Mouse (Mus musculus) embryo, embryonic 11.5 days (tissue): ENCODE measurements at regions not wholly inside any gene's neighbourhood (a gene's known extent, or its start where the extent isn't known, plus 50 kb on each side); places are given as distances from the start of the nearest gene placed in this dataset.
"Not testable (repeated sequence)": the region's sequence is repeated elsewhere in the genome, so short reads cannot be mapped to it uniquely, and the experiment has no call there.

Source experiments
- DNase-seq: peaks from one replicate; pipeline ENCODE4 v3.0.0-alpha.2; 2012; ENCODE audit warnings: low read depth, low spot score

DNA sequence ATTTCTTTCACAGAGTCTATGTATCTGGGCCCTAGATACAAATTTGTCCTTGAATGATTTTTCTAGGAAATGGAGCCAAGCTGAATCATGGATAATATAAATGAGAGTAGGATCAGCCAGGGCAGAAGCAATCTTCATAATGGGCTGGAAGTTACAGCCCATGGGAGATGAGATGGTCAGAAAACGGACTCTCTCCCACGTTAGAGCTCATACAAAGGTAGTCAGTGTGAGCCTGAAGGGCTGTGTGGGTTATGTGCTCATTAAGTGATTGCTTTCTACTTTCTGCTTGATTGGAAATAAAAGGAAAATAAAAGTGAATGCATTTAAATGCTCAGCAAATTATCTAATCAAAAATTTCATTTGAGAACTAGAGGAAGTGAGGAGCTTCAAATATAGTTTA is 2017.1 kb upstream of the Pcdh20 start:
- no peak for DNase-seq

DNA sequence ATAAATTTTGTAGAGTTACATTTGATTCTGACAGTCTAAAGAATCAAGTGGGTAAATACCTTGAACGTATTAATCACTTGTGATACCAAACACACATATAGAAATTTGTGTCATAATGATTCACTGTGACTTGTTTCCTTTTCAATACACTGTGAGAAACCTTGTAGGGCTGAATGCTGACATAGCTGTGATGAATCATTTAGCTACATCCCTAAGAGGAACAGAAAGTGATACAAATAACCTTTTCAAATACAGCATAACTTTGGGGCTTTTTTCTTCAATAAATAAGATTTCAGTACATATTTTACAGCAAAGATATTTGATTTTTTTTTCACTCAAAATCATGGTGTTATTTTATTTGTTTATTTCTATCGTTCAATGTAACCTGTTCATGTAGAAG is 1976.8 kb upstream of the Pcdh20 start:
- DNase-seq, result no peak

DNA sequence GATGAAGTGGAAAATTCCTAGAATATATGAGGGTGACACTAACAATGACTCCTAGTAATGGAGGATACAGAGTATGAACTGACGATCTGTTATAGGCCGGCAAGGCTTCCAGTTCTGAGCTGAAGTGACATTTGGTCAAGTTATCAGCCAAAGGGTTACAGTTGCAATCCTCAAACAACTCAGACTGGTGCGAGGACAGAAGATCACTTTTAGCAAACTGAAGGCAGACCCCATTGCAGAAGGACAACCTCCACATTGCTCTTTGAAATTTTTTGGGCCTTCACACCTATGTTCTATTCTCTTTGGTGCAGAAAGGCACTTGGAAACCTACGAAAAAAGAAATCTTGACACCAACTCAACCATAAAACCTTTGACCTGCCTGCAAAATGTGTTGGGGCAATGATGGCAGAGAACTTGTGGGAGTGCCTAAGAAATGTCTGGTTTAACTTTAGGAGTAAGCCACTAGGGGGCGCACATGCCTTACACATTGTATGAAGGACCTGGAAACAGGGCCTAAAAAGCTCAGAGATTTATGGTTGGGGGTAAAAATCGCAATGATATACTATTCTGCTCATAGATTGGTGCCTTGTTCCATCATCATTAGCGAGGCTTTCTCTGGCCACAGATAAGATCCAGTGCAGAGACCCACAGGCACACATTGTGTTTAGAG is 1961.8 kb upstream of the Pcdh20 start:
- DNase-seq, result peak; percentile 58

DNA sequence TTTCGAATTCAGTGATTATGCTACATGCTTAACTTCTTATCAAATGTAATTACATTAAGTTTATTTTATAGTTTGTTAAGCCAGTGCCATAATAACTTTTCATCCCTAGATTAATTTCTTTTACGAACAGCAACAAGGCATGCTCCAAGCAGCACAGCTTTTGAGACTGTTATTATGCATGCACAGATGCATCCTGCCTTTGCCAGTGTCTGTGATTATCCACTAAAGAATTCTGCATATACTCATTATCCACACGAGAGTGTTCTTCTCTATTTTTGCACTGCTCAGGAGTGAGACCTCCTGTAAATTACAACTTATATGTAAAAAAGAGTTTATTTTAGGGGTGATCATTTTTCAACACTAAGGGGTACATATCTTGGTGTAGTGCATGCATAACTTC is 1941.5 kb upstream of the Pcdh20 start:
- DNase-seq, result no peak

DNA sequence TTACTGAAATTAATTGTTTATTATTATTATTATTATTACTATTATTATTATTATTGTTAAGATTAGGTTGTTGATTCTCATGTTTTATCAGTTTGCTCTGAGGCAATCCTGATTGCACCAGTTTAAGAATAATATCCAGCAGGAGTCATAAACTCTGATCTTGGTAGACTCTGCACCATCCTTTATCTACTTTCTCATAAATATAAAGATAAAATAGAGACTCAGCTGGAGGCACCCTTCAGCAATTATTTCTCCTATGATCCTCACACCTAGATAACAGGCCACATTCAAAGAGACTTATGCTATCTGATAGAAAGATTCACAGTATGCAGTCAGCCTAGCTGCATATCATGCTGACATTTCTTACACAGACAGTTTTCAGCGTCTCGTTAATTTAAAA is 1935.2 kb upstream of the Pcdh20 start:
- no peak for DNase-seq

DNA sequence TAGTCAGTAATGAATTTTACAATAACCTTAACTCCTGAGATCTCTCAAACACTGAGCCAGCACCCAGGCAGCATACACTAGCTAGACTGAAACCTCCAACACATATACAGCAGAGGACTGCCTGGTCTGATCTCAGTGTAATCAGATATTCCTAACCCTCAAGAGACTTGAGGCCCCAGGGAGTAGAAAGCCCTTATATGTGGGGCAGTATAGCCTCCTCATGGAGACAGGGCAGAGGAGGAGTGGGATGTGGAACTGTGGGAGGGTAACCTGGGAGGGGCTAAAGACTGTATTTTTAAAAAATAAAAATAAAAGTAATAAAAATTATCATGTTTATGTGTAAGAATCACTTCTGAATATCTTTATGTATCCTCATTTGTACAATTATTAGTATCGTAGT is 1934.3 kb upstream of the Pcdh20 start:
- DNase-seq, result no peak

DNA sequence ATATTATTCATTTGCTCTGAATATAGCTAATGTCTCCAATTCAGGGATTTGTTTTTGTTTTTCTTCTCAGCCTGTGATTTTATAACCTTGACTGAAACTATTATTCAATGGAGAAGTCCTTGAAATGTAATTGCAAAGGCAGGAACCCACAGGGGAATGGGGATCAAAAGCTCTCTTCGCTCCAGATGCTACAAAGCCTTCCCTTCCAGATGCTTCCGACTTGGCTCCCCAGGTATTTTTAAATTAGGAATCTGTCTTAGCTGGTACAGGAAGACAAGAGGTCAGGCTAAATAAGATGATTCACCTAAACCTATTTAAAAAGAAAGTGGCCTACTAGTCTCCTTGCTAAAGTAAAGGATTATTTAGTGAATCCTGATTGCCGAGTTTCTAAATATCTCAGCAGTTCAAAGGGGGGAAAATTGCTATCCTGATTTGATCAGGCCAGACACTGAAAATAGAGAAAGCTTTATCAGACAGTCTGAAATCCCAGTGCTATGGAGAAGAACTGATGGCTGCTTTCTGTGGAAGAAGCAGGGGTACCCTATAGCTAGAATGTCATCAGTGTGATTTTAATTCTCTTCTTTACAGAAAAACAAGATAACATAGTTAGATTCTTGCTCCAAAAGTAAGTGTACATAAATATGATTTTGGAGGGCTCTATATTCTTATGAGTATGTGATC is 1896.2 kb upstream of the Pcdh20 start:
- no peak for DNase-seq

DNA sequence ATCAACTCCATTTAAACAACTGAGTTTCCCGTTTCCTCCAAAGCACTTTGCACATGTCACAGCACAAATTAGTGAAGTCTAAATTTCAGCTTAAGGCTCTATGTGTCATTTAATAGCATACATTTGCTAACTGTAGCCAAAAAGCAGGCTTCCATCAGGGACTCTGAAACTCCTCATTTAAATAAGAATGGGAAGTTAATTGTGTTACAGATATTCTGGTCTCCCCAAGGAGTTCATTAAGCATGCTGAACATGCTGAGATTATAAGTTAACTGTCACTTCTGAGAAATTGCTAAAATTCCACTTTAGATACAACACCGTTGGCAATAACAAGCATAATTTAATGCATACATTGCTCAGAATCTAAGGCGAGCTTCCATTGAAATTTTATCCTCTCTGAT is 1863.3 kb upstream of the Pcdh20 start:
- no peak for DNase-seq

DNA sequence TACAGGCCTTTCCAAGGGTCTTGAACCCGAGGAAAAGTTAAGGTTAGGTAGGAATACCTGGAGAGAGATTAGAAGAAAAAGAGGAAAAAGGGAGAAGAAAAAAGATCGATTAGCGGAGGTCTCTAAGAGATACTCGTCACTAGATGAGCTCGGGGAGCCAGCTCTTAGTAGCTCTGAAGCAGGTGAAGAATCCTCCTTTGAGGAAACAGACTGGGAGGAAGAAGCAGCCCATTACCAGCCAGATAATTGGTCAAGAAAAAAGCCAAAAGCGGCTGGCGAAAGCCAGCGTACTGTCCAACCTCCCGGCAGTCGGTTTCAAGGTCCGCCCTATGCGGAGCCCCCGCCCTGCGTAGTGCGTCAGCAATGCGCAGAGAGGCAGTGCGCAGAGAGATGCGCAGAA is 1824.3 kb upstream of the Pcdh20 start:
- DNase-seq, result not testable (repeated sequence)

DNA sequence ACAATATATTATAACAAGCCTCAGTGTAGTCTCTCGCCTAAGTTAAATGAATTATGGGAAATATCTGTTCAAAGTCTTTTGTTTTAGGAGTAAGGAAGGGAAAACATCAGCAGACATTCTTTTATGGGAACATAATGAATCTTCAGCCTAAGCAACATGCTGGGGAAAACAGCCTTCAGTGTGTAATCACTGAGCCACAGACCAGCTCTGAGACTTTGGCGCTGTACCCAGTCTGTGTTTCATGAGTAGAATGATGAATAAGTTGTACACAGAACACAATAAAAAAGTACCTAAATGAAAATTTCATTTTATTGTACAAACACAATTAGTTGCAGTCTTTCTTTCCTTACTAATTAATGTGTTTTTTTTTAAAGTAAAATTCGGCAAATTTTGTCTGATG is 1774.8 kb upstream of the Pcdh20 start:
- no peak for DNase-seq

DNA sequence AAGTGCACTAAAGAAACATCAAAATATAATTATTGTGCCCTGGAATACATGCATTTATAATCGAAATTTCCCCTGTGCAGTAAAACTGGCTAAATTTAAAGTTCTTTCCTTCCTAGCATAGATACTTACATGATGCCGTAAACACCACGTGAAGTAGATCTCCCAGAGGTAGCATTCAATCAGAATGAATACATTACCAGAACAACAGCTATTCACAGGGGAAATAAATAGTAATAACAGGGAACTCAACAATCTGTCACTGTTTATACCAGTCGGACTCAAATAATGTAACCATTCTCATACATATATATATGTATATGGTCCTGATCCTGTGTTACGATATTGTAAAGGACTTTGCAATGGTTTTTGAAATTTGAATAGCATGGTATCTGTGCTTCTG is 1761.5 kb upstream of the Pcdh20 start:
- no peak for DNase-seq

DNA sequence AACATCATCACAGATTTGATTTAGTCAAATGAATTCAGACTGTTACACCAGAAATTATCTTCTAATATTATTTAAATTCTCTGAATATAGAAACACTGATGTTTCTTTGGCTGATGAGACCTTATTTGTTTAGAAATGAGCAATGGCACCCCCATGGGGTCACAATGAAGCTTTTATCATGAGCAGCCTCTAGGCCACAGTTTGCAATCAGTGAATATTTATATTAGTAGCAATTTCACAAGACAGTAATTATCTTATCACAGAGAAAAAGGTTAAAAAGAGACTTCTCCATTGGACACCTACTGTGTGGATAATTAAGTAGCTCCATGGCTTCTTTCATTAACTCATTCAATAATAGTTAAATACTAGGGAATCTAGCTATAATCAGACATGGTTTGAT is 1729.1 kb upstream of the Pcdh20 start:
- DNase-seq, result no peak

DNA sequence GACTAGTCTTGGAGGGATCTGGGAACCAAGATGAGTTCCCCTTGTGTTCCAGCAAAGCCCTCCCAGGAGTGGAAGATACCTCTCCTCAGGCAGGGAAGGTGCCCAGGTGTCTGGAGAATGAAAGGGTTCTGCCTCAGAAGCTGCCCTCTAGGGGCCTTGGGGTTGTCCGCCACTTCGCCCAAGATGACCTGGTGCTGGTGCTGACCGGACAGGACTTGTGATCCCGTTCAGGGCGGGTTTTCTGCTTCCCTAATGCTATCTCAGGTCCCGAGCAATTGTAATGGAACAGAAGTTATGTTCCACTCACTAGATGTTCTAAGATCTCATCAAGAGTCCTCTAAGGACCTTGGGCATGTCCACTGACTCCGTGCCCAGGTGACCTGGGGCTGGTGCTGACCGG is 1726.6 kb upstream of the Pcdh20 start:
- no peak for DNase-seq

DNA sequence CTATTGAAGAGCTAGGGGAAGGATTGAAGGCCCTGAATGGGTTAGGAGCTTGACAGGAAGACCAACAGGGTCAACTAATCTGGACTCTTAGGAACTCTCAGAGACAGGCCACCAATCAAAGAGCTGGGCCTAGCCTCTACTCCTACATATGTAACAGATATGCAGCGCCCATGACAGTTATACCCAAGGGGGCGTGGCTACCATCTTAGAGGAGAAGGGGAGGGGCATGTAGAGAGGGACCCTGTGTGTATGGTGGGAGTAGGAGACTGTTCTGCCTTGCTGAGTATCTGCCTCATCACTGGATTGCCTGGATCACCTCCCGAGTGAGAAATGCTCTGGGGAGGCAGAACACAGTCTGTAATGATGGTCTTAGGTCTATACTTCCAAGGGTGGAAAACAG is 1701.5 kb upstream of the Pcdh20 start:
- no peak for DNase-seq
